Mouse (Mus musculus) layer of hippocampus, adult 2 months (tissue): ENCODE data around the gene Med25. TPM values are rescaled to one million over a fixed set of nuclear protein-coding genes. Genes with fewer than 3 reads are reported as not detected.
A peak's percentile ranks its signal among the peaks of the same experiment; 100 is the strongest.

Experiments used
- DNase-seq, 2 experiments: peaks; one replicate each; pipeline ENCODE4 v3.0.0; 2022; ENCODE audit warnings: low spot score in 2 of 2
- H3K27ac ChIP-seq: fragments of 200-600 bp; 2 replicates; pipeline ENCODE4 v1.8.1; 2022
- H3K4me3 ChIP-seq: fragments of 200-600 bp; 2 replicates; pipeline ENCODE4 v1.8.1; 2022; ENCODE audit warnings: mild to moderate bottlenecking
- CTCF ChIP-seq: fragments of 200-600 bp; conservative IDR thresholded peaks from 2 replicates; pipeline ENCODE4 v1.8.1; 2022; ENCODE audit warnings: antibody characterized with exemption, mild to moderate bottlenecking, moderate library complexity
- total RNA-seq, 2 experiments: library from RNA; stranded (reverse); gene quantifications; 2 replicates each; pipeline ENCODE4 v1.2.3; 2021

The Med25 gene
- total RNA-seq, 2 experiments from 2014 or later, result 103 to 107 TPM

DNA sequence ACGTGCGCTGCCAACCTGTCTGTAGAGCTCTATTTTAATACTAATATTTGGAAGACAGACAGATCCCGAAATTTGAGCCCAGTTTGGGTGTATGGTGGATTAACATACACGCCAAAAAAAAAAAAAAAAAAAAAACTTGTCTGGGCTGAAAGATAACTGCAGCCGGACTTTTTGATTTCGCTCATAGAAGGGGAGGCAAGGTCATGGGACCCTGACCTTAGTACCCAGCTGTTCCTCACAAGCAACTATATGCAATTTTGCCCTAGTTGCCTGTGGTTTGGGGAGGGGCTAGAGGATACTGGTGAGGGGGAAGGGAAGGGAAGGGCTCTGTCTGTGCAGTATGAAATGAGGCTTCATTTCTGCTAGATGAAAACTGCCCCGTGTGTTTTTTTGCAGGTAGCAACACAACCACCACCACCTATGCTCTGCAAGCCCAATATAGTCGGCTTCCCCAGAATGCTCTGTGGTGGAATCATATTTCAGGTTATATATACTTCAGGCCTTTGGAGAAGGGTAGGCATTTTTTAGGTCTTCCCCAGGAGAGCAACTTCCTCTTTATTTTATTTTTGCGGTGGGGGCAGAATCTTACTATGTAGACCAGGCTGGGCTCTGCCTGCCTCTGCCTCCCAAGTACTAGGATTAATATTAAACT is 36.1 kb downstream of the Med25 start:
- peak overlapping the region; percentile 92 for H3K27ac ChIP-seq
- TF ChIP-seq CTCF, result no peak

DNA sequence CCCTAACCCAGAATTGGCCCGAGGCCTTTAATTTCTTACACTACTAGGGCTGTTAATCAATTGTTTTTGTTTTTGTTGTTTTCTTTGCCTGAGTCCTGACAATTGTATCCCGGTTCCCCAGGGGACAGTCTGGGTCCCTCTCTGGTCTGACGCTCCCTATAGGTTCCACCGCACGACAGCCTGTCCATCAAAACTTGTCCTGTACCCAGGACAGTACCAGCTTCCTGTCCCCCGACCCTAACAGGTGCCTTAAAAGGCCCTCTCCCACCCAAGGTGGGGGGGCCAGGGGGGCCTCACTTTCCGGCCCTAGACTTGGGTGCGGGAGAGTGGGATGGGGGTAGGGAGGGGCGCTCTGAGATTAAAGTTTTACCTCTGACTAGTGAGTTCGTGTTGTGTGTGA is 37.5 kb downstream of the Med25 start:
- no peak for DNase-seq
- peak; percentile 61 for TF ChIP-seq CTCF
- peak overlapping the region; percentile 94 for H3K27ac ChIP-seq
- H3K4me3 ChIP-seq, result peak overlapping the region; percentile 65

More for the DNA sequence above, 36.1 kb downstream of the Med25 start:
- H3K4me3 ChIP-seq, result peak overlapping the region; percentile 94
- no peak for DNase-seq

- peak overlapping the region; percentile 94 for H3K27ac ChIP-seq
- DNase-seq, result peak; percentile 72 to 73
Measured at GRCm38 (mm10) chr7:44854356-44855031, 38.0 kb downstream of the Med25 start.

DNA sequence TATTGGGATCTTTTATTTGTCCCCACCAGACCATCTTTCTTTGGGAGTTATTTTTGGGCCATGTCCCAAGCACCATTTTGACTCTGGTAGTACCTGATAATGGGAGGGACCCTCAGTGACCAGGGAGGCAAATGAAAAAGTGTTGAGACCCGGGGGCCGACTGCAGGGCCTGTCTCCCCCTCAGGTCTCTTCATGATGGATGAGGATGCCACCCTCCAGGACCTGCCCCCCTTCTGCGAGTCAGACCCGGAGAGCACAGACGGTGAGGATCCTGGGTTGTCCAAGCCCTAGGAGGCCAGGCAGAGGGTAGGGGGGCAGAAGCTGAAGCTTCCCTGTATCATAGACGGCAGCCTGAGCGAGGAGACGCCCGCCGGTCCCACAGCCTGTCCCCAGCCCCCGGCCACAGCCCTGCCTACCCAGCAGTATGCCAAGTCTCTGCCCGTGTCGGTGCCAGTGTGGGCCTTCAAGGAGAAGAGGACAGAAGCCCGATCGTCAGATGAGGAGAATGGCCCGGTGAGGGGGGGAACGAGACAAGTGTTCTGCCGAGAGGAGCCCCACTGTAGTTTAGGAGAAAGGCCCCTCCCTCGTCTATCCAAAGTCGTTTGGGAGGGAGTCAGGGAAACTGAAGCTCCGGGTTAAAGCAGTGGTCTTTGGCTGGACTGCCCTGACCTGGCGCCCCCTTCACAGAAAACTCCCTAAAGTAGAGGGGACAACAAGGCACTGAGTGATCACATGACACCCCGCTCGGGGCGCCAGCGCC is 38.7 kb downstream of the Med25 start:
- peak overlapping the region; percentile 94 for H3K27ac ChIP-seq
- peak overlapping the region; percentile 65 for H3K4me3 ChIP-seq
- no peak for DNase-seq
- TF ChIP-seq CTCF, result no peak

More at GRCm38 (mm10) chr7:44854356-44855031, 38.0 kb downstream of the Med25 start:
- peak overlapping the region; percentile 65 for H3K4me3 ChIP-seq
- no peak for TF ChIP-seq CTCF

DNA sequence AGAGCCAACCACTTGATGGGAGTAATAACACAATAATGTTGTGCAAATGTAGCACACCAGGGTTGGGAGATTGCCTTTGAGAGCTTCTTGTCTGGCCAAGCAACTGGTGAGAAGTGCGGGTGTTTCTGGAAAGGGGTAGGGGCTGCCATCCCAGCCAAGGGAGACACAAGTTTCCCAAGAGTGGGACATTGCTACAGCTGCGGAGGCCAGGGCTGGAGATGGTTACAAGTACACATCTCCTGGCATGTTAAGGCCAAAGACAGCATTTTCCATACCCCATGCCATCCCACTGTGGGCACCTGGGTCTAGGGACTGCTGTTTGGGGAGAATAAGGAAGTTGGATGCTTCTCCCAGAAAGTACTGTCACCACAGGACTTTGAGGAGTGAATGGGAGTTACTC is 39.4 kb downstream of the Med25 start:
- Histone ChIP-seq H3K27ac (peak overlapping the region; percentile 94; the same call in 1 of the 2 replicates), H3K4me3 (no peak overlapping the region)
- no peak for DNase-seq
- no peak for TF ChIP-seq CTCF

DNA sequence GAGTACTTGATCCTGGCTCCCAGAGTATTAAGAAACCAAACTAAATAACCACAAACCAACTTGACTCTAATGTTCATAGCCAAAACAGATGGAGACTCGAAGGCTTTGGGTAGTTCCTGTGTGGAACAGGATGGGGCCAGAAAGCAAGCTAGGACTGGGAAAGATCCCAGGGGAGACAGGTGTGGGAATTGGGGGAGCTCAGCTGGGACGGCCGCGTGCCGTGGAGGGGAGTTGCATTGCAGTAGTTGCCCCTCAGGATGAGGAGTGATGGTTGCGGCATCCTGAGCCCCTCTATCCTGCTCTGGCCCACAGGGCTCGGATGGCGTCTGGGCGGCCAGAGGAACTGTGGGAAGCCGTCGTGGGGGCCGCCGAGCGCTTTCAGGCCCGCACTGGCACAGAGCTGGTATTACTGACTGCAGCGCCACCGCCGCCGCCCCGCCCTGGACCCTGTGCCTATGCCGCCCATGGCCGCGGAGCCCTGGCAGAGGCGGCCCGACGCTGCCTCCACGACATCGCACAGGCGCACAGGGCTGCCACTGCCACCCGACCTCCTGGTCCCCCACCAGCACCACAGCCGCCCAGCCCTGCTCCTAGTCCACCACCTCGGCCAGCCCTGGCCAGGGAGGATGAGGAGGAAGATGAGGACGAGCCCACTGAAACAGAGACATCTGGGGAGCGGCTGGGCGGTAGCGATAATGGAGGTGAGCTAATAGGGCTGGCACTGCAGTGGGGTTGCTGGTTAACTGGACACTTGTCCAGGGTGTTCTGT is 40.1 kb downstream of the Med25 start:
- Histone ChIP-seq H3K4me3 (no peak overlapping the region), H3K27ac (no peak overlapping the region)
- no peak for DNase-seq
- TF ChIP-seq CTCF, result no peak

DNA sequence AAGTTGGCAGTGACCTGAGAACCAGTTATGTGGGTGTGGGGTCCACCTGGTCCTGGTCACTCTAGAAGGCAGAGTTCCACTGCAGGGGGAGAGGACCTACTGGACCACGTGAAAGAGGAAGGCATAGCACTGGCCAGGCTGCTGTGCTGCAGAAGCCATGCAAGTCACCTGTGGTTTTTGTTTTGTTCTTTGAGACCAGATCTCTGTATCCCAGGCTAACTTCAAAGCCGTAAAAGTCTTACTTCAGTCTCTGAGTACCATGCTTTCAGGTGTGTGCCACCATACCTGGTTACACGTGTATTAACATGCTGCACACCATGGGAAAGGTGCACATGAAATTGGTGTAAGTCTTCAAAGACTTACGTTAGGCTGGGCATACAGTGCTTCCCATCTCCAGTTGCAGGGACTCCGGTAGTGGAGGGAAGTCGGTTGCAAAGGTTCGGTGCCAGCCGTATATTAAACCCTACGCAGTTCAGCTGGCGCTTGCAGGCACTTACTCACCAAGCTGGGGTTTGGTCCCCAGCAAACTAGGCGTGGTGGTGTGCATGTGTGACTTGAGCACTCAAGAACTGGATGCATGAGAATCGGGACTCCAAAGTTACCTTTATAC is 40.8 kb downstream of the Med25 start:
- no peak for DNase-seq
- H3K4me3 ChIP-seq, result no peak overlapping the region

GRCm38 (mm10) chr7:44850789-44851624 is 41.5 kb downstream of the Med25 start:
- no peak for TF ChIP-seq CTCF
- DNase-seq, result no peak
- Histone ChIP-seq H3K27ac (peak overlapping the region; percentile 99), H3K4me3 (peak overlapping the region; percentile 76)

More for the DNA sequence above, 40.8 kb downstream of the Med25 start:
- TF ChIP-seq CTCF, result no peak
- peak overlapping the region; percentile 99 for H3K27ac ChIP-seq

DNA sequence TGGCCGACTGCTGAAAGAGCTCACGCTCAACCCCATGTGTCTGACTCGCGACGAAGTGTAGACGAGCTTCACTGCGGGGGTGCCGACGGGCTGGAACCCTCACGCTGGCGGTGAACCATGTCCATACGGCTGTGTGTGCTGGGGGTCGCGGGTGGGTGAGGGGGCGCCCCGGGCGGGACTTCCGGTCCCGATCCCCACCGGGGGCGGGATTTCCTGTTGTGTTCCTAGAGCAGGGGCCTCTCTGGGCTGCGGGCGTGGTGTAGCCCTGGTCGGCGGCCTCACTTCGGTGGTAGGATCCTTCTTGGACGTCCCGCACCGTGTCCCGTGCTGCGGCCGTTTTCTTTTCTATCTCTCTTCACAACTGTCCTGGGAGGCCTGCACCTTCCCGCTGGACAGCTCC is 42.4 kb downstream of the Med25 start:
- peak overlapping the region; percentile 76 for H3K4me3 ChIP-seq
- peak overlapping the region; percentile 99 for H3K27ac ChIP-seq
- peak; percentile 72 to 78 for DNase-seq
- TF ChIP-seq CTCF, result peak; percentile 31; the same call in 1 of the 2 replicates

GRCm38 (mm10) chr7:44849416-44850111 is 42.9 kb downstream of the Med25 start:
- no peak for TF ChIP-seq CTCF
- peak; percentile 88 to 93 for DNase-seq
- peak overlapping the region; percentile 99 for H3K27ac ChIP-seq
- peak overlapping the region; percentile 76 for H3K4me3 ChIP-seq
